8 mouse cellular contexts compared by ENCODE assay signal in the genomic region with DNA sequence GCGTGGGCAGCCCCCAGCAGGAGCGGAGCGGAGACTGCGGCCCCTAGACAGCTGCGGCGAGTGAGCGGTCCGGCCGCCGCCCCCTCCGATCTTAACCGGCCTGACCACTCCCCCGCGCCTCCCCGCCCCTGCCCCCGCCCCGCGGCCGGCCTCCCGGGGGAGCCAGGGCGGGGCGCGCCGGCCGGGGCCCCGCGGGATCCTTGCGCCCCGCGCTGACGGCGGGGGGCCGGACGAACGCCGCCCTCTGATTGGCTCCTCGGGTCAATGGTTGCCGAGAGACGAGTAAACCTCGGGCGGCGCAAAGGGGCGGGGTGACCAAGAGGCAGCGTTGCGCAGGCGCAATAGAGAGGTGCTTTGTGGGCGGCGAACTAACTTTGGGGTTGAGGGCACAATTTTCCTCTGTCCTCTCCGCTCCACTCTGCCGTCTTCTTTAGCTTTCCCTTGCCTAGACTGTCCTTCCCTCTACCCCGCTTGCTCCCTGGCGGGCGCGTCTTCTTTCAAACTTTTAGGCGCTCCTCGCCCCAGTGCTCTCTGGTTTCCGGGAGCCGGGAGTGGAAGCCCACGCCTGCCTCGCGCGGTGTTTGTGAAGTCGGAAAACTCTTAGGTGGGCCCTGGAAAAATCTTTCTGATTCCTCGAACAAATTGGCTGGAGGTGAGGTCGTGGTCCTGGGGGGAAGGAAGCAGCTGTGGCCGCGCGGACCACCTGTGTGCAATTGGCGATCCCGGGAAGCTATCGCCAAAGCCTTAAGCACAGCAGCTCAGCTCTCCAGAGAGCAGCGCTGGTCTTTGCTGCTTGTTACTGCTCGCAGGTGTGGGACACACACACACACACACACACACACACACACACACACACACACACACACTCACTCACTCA. TPM values are rescaled to one million over a fixed set of nuclear protein-coding genes. Genes with fewer than 3 reads are reported as not detected.
A peak's percentile ranks its signal among the peaks of the same experiment; 100 is the strongest.
DNase-seq lines count a peak whose midpoint lies in the region; ATAC-seq lines count a peak whose summit lies in the region.

A gene (minus strand): TSS at position 192 of the 877 bp plus-strand sequence.

- H3K4me1 ChIP-seq in brown adipose tissue, adult 24 weeks (ENCODE audit: control insufficient read depth, insufficient read depth, insufficient read length, low read length) = peaks cover 2% of the 10 kb centered on the region; the same call in 1 of the 2 replicates
- H3K4me1 ChIP-seq in heart, embryonic 14.5 days (ENCODE audit: control insufficient read depth in 2 of 2, insufficient read depth in 2 of 2, low read length in 2 of 2) = peaks cover 2 to 7% of the 10 kb centered on the region in 2 experiments; a peak in 1 of 4 replicates
- H3K4me1 ChIP-seq in liver, embryonic 13.5 days (replicated peaks) = peaks cover 51% of the 10 kb centered on the region
- peaks cover 14% of the 10 kb centered on the region for H3K4me1 ChIP-seq in stomach, embryonic 16.5 days (ENCODE audit: control insufficient read depth, insufficient read depth, low read length)

- H3K27me3 ChIP-seq in heart, embryonic 14.5 days (ENCODE audit: control insufficient read depth, insufficient read depth, low read length) = peaks cover 30% of the 10 kb centered on the region
- peaks cover 16% of the 10 kb centered on the region; the same call in 1 of the 2 replicates for H3K27me3 ChIP-seq in liver, embryonic 13.5 days
- H3K27me3 ChIP-seq in stomach, embryonic 16.5 days (ENCODE audit: control insufficient read depth, insufficient read depth, low read length) = 0 out of 2 replicates have a peak, but pooled peaks cover 3% of the 10 kb centered on the region

- H3K4me2 ChIP-seq in heart, embryonic 14.5 days (ENCODE audit: low read length) = peak within 1 kb of the TSS; percentile 99
- H3K4me2 ChIP-seq in liver, embryonic 13.5 days = peak within 1 kb of the TSS; percentile 81
- H3K4me2 ChIP-seq in stomach, embryonic 16.5 days (ENCODE audit: low read depth, low read length) = peak within 1 kb of the TSS; percentile 98

- no peaks in the 10 kb centered on the region for H3K36me3 ChIP-seq in heart, embryonic 14.5 days (ENCODE audit: control insufficient read depth, insufficient read depth, low read length)
- peaks cover 7% of the 10 kb centered on the region; the same call in 1 of the 2 replicates for H3K36me3 ChIP-seq in liver, embryonic 13.5 days
- H3K36me3 ChIP-seq in stomach, embryonic 16.5 days (ENCODE audit: control insufficient read depth, insufficient read depth, low read length) = no peaks in the 10 kb centered on the region

- peak within 1 kb of the TSS; percentile 98 for H3K4me3 ChIP-seq in brown adipose tissue, adult 24 weeks (ENCODE audit: insufficient read depth, low read depth, low read length)
- H3K4me3 ChIP-seq in heart, embryonic 14.5 days (ENCODE audit: control insufficient read depth in 1 of 2, insufficient read depth in 1 of 2, low read depth in 1 of 2, low read length in 2 of 2) = peak within 1 kb of the TSS; percentile 72 to 74
- H3K4me3 ChIP-seq in liver, embryonic 13.5 days (replicated peaks) = peak within 1 kb of the TSS; percentile 97
- H3K4me3 ChIP-seq in stomach, embryonic 16.5 days (replicated peaks; ENCODE audit: low read length) = peak within 1 kb of the TSS; percentile 79

- peak; percentile 92 for ATAC-seq in heart, embryonic 14.5 days (ENCODE audit: insufficient number of reproducible peaks, insufficient read depth, low FRiP score, low read depth)
- ATAC-seq in liver, embryonic 13.5 days (ENCODE audit: low read depth) = peak; percentile 88
- ATAC-seq in stomach, embryonic 16.5 days (ENCODE audit: insufficient read depth, low FRiP score) = peak; percentile 96

- no peaks in the 10 kb centered on the region for H3K9me3 ChIP-seq in heart, embryonic 14.5 days (ENCODE audit: control insufficient read depth, low read length)
- no peaks in the 10 kb centered on the region for H3K9me3 ChIP-seq in liver, embryonic 13.5 days (replicated peaks)
- no peaks in the 10 kb centered on the region for H3K9me3 ChIP-seq in stomach, embryonic 16.5 days (replicated peaks; ENCODE audit: control insufficient read depth, low read length)

- H3K27ac ChIP-seq in brown adipose tissue, adult 24 weeks (replicated peaks; ENCODE audit: low read depth, low read length) = 0 out of 2 replicates have a peak within 1 kb of the TSS, but pooled peaks have one; percentile 1
- H3K27ac ChIP-seq in heart, embryonic 14.5 days (replicated peaks in 1 of 2; ENCODE audit: control insufficient read depth in 1 of 2, insufficient read depth in 1 of 2, low read depth in 2 of 2, low read length in 2 of 2) = no peak within 1 kb of the TSS
- H3K27ac ChIP-seq in liver, embryonic 13.5 days = peak within 1 kb of the TSS; percentile 100
- H3K27ac ChIP-seq in stomach, embryonic 16.5 days (ENCODE audit: low read length) = peak within 1 kb of the TSS; percentile 72

- WGBS in heart, embryonic 14.5 days = under 1% methylated on average over 67 of the region's 73 CpGs
- under 1% methylated on average over 64 of the region's 73 CpGs for WGBS in liver, embryonic 13.5 days (ENCODE audit: insufficient replicate concordance)
- 0% methylated on average over 61 of the region's 73 CpGs for WGBS in stomach, embryonic 16.5 days

- H3K9ac ChIP-seq in heart, embryonic 14.5 days (ENCODE audit: low read length) = peak within 1 kb of the TSS; percentile 75
- H3K9ac ChIP-seq in liver, embryonic 13.5 days = peak within 1 kb of the TSS; percentile 99
- peak within 1 kb of the TSS; percentile 78 for H3K9ac ChIP-seq in stomach, embryonic 16.5 days (ENCODE audit: low read length)

- DNase-seq in CD4-positive helper T cell, adult 2 months (ENCODE audit: low read depth, low spot score) = peak; percentile 97
- peak; percentile 13 for DNase-seq in fat pad, adult 2 months (ENCODE audit: extremely low read depth, low read depth, low spot score)
- DNase-seq in kidney, postnatal 14 days = peak; percentile 98
- DNase-seq in liver, embryonic 13.5 days = peak; percentile 96
- DNase-seq in neural tube, embryonic 10.5 days (ENCODE audit: extremely low spot score, low spot score) = peak; percentile 96

RNA-seq across cellular contexts. Expression of the gene that starts here (rescaled TPM):
- polyA plus RNA-seq in brown adipose tissue, adult 24 weeks (2012; ENCODE audit: insufficient read depth, insufficient read length, missing spikeins) = 0.67 and 2.9 TPM in 2 replicates
- polyA plus RNA-seq in heart, embryonic 14.5 days (2014; fragmentation: Nextera tagmentation; extraction: Ambion mirVana) = 7.7 and 14.8 TPM in 2 replicates
- polyA plus RNA-seq in liver, embryonic 13.5 days (2015; fragmentation: Nextera tagmentation; extraction: Ambion mirVana) = 63.7 and 76.5 TPM in 2 replicates
- 20.2 and 21.5 TPM in 2 replicates for polyA plus RNA-seq in stomach, embryonic 16.5 days (2015; fragmentation: Nextera tagmentation; extraction: Ambion mirVana)

Comparison
In these comparisons a context has a peak if more than half of its experiments do, and no peak if none do; other contexts are left out.
1. DNase-seq: peak in every context shown above with its lines; median percentile 98 in kidney, postnatal 14 days; 97 in CD4-positive helper T cell, adult 2 months; 96 in liver, embryonic 13.5 days; 96 in neural tube, embryonic 10.5 days; 13 in fat pad, adult 2 months.
2. H3K27ac ChIP-seq: peak in brown adipose tissue, adult 24 weeks (single experiment), liver, embryonic 13.5 days (single experiment) and stomach, embryonic 16.5 days (single experiment); none in heart, embryonic 14.5 days (0 of 2).
3. Peak in every context shown above with its lines, with median percentiles within 50 percentile points of each other: H3K4me3 ChIP-seq, ATAC-seq, H3K4me2 ChIP-seq and H3K9ac ChIP-seq.